Mouse (Mus musculus): Measurements from ENCODE around the gene Apol6.

DNA sequence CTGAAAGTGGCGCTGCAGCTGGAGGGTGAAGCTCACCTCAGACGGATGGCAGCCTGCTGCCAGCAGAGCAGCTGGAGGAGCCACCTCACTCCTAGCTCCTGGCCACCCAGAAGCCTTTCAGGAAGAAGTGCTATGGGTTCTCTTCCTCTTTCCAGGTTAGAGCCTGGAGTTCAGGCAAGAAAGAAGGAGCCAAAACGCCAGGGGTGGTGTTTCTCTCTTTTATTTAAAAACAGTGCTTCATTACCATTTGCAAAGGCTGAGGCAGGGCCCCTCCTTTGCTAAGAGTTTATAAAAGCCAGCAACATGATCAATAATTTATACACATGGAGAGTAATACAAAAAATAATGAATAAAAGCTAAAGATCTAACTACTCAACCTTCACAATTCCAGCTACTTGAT is 34.3 kb downstream of the Apol6 start:
- TF ChIP-seq CTCF (IDR thresholded peaks at IDR 0.05; ENCODE audit: low read depth) (no peak), EP300 (IDR thresholded peaks at IDR 0.05; ENCODE audit: low read depth) (no peak)
